Mouse (Mus musculus) adrenal gland, adult 2 months (tissue): ENCODE results near the gene Dcaf17. TPM values are rescaled to one million over a fixed set of nuclear protein-coding genes. Genes with fewer than 3 reads are reported as not detected.

Experiments
- DNase-seq: peaks from one replicate; pipeline ENCODE4 v3.0.0; 2021
- long read RNA-seq: library from polyadenylated mRNA; stranded (forward); transcript quantifications from one replicate; pipeline ENCODE4 v2.0.0, GENCODE M21; 2021
- polyA plus RNA-seq: library from polyadenylated mRNA; depleted of rRNA; stranded (reverse); fragments of >200 nt; gene quantifications from 2 replicates; pipeline ENCODE4 v1.2.3, GENCODE M21; 2012; rRNA removed
- total RNA-seq, 2 experiments: library from RNA; stranded (reverse); gene quantifications; 2 replicates each; pipeline ENCODE4 v1.2.3; 2021

The Dcaf17 gene
- total RNA-seq (10 to 100 TPM; 11.1 to 11.9 TPM), polyA plus RNA-seq (3.6 and 3.7 TPM in 2 replicates)
- long read RNA-seq, full-length matches to known transcripts, result 1 of 4 reads
- long read RNA-seq, partial matches to known transcripts, result 0 of 4 reads
- long read RNA-seq, other reads (novel, unspliced or antisense), result 3 of 4 reads

DNA sequence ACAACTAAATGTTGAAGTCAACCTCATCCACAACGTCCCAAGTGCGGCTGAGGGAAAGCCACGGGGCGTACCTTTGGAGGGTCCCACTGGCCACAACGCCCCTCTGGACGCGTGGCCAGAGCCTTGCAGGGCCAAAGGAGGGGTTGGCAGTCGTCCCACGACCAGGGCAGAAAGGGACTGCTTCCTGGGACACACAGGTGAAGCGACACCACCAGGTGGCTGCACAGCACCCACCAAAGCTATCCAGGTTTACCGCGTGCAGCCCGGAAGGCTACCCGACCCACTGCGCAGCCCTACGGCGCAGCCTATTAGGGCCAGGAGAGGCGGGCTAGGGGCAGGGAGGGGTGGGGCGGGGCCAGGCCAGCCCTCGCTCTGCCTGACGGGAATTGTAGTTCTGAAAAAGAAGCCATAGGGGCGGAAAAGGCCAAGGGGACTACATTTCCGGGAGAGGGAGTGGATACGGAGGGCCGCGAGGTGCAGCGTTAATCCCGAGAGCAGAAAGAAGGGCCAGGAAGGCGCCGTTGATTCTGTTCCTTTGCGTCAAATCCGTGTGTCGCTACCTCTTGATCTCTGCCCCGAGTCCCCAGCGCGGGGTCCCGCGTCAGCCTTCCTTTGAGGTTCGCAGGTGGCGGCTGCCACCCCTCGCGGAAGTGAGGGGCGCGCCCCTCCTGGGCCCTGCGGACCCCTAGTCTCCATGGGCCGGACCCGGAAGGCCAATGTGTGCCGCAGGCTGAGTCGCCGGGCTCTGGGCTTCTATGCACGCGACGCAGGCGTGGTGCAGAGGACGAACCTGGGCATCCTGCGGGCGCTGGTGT, at the start of gene Dcaf17, which contains the start of gene Mettl8:
Dcaf17 (plus strand) TSS at position 29 of the 815 bp plus-strand sequence.
Mettl8 (minus strand) TSS at position 284 of the 815 bp plus-strand sequence.
- peak; percentile 94 for DNase-seq

DNA sequence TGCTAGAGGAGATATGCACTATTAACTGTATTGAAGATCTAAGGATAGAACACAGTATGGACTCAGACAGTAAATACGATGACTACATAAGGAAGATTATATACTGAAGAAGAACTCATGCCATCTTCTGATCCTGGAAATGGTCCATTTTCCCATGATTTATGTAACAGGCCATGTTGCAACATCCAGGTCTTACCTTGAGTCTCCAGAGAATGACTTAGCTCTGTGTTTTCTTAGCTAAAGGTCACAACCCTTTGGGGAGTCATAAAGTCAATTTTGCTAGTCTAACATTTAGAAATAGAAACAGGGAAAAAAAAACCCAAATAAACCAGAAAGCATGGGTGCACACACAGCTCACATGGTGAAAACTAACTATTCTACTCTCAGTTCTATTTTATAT, 43.3 kb upstream of the Dcaf17 start:
- DNase-seq, result peak; percentile 57

DNA sequence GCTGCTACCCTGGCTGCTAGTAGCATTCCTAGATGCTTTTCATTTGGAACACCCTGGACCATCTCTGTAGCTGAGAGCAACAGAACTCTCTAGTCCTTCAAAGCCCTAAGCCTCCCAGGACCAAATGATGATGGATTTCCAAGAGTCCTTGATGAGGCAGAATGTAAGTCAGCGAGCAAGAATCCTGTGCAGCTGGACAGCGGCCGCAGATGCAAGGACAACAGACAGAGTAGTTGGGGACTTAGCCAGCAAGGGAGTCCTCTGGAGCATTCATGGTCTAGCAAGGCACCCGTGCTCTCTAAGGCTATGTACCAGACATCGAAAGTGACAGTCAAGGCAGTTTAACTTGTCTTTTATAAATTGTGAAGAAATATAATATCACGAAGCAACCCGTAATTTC, 41.6 kb upstream of the Dcaf17 start:
- DNase-seq, result peak; percentile 79

DNA sequence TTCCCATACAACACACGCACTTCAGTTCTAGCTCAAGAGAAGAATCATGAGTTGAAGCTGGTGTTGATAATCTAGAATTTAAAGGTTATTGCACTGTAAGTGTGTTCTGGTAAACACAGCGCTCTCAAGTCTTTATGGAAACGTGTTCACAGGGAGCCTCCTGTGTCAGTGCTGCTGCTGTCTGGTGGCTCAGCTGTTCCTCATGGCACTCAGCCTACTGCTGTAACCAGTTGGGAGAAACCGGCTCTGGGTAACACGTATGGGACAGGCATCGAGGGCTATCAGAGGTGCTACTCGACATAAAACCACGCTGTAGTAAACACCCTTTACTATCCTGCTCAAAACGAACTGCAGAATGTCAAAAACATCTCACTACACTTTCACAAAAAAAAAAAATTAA, 35.9 kb upstream of the Dcaf17 start:
- DNase-seq, result no peak

DNA sequence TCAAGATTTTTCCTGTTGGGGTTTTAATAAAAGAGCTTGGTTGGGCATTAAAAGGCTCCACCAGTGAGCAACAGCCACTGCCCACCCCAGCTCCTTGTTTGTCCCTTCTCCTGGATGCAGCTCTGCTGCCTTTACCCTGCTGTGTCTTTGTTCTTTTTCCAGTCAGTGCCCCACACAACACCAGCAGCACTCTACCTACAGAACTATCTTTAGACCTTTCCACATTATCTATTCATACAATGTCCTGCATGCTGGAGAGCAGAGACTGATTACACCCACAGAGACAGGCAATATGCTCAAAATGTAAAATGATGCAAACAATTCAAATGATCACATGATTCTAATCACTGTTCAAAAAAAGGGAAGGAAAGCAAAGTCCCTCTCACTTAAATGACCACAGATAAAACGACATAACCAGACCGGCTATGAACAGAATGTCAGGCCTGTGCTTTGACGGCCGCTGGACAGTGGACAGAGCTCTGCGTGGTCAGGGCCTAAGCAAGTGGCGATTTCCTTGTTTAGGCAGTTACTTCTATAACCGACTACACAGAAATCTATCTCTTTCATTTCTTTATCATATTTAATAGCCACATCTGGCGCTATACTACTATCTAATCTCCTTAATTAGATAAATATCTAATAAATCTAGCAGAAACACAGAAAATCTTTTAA, 35.3 kb upstream of the Dcaf17 start:
- DNase-seq, result no peak

DNA sequence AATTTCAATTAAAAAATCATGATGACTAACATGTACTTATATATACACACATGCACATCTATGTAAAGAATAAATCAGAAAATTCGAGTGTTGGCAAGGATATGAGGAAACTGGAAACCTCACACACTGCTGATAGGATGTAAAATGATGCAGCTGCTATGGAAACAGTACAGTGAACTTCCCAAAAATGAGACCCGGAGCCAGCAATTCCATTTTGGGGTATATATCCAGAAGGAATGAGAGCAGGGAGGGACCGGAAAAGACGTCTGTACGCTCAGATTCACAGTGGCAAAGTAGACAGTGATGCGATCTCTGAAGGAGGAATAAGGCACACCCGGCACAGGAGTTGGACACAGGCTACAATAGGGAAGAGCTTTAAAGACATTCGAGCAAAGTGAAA, 34.5 kb upstream of the Dcaf17 start:
- no peak for DNase-seq

DNA sequence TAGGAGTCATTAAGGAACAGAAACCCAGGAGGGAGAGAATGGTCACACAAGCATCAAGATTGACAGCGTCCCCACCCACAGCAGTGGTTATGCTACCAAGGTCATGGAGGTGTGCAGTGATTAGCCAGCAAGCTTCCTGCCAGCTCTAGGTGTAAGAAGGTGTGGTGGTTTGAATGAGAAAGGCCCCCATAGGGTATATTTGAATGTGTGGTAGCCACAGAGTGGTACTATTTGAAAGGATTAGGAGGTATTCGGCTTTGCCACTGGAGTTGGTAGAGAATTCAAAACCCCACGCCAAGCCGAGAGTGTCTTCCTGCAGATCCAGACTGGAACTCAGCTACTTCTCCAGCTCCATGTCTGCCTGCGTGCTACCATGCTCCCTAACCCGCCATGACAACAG, 32.1 kb upstream of the Dcaf17 start:
- no peak for DNase-seq

DNA sequence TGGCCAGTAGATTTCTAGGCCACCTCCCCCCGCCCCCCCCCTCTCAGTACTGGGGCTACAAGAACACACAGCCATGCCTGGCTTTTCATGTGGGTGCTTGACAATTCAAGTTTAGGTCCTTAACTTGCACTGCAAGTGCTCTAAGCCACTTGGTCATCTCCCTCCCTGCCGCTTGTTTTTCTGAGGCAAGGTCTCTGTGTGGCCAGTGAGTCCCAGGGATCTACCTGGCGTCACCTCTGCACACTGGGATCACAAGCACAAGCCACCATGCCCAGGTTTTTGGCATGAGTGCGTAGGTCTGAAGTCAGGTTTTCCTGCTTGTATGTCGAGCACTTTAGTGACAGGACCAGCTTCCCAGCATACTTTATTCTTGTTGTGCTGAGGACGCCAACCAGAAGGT, 31.1 kb upstream of the Dcaf17 start:
- DNase-seq, result no peak

DNA sequence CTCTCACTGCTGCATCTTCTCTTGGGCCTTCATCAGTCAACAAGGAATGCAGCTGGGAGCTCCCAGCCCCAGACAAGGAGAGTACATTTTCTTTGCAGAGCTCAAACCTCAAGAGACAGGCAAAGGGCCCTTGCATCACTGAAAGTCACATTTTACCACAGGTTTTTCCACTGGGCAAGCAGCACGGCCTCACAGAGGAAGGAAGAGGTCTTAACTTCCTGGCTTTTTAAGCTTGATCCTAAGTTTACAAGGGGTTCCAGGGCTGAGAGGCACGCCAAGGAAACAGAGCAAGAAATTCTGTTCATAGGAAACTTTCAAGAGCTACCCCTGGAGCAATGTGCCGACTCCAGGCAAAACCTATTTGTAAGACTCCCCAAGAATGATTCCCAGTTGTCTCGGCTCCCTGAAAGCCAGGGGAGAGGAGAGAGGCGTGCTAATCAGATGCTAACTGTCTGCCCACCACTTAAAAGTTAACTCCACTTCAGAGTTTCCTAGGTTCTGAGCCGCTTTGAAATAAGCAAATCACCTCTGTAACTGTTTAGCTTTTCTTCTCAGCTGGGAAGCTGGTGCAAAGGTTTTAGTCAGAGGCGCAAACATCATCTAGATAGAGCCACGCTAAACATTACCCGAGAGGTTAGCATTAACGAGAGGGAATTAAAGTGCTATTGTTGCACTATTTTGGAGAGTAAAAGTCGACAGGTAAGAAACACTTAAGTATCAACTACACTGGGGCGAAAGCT, 29.4 kb upstream of the Dcaf17 start:
- DNase-seq, result no peak

DNA sequence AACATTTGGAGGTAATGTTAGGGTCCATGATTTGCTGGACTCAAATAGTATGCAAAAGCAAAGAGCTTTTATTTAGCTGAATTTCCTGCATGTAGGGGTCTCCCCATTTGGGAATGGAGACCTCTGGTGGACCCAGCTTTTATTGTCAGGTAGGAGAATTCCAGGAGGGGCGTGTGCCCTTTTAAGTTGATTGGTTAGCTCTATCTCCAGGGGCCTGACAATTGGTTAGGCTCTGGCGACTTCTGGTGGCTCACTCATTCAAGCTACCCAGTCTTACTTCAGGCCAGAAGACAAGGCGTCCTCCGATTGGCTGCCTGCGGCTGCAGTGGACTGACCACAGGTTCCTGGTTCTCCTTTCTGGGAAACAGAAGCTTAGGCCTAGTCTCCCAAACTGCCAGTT, 28.3 kb upstream of the Dcaf17 start:
- DNase-seq, result no peak

DNA sequence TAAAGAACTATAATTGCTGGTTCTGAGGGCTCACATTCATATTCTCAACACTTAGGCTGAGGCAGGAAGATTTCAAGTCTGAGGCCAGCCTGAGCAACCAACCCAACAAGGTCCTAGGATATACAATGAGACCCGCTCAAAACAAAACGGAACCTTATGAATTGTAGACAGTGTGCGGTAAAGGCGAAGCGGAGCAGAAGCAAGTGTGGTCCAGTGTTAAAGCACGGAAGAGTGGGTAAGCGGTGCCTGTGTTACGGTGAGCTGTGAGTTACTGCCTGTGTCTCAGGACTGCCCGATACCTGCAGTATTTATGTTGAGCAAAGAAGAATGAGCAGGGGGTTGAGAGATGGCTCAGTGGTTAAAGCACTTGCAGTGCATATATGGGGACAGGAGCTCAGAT, 27.5 kb upstream of the Dcaf17 start:
- no peak for DNase-seq

DNA sequence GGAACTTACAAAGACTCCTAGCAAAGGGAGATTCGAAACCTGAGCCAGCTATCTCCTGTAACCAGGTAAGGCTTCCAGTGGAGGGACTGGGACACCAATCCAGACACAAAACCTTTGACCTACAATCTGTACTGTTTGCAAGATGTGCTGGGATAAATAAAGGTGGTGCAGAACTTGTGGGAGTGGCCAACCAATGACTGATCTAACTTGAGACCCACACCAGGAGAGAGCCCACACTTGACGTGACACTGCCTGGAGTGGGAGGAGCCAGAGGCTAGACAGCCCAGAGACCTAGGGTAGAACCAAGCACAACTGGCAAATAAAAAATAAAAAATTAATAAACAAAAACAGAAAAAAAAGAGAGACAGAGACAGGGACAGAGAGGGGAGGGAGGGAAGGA, 24.5 kb upstream of the Dcaf17 start:
- DNase-seq, result no peak

DNA sequence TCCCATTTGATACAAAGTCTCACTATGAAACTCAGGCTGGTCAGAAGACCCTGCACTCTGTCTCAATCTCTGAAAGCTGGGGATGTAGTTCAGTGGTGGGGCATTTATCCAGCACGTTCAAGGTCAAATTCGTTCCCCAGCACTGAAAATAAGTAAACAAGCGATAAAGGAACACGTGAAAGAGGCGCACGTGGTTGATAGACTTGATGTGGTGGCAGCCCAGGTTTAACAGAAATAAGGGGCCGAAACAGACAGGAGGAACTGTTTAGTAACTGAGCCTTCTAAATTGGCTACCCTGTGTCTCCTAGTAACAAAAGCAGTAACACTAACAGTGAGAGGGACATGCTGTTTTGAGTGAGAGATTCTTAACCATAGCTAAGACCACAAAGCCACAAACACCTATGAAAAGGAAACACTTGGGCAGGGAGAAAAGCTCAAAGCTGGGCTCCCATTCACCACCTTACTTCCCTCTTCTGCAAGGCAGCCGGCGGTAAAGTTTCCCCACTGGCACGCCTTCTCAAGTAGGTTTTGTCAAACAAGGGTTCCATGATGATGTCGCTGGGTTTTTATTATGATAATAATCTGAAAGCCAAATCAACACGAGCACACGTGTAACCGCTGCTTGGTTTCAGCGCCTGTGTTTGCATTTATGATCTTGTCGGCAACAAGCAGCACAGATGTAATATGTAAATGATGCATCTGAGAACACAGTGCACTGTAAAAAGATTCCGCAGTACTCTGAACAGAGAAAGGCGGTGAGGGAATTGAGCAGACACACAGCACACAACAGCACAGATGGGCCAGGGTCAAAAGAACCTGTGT, 22.9 kb upstream of the Dcaf17 start:
- DNase-seq, result no peak

DNA sequence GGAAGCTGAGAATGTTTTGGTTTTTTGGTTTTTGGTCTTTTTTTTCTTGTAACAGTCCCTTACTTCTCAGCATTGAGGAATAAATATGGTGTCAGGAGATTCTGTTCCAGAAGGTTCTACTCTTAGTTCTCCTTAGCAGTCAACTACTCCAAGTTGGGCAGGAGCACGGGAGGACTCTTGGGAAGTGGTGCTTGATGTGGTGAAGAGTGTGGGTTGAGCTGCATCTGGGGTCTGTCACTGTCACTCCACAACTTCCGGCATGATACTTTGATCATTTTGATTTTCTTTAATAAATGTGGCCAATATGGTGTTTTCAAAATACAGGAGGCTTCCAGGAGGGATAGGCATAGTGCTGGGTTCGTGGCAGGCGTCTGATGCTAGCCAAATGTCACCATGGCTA, 22.1 kb upstream of the Dcaf17 start:
- DNase-seq, result no peak

DNA sequence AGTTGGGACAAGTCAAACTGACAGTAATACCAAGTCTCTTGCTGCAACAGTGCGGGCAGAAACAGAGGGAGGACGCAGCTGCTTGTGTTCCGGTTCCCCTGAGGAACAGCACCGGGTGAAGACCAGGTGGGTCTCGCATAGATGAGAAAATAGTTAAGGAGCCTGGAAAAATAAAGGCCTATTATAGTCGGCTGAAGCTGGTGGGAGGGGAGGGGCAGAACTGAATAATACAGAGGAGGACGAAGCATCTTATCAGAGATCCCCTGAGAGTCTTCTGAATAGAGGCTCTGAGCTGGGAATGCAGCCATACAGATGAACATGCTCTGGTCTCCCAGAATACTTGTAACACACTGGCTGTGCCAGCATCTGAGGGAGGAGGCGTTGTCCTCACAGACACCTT, 21.1 kb upstream of the Dcaf17 start:
- no peak for DNase-seq

DNA sequence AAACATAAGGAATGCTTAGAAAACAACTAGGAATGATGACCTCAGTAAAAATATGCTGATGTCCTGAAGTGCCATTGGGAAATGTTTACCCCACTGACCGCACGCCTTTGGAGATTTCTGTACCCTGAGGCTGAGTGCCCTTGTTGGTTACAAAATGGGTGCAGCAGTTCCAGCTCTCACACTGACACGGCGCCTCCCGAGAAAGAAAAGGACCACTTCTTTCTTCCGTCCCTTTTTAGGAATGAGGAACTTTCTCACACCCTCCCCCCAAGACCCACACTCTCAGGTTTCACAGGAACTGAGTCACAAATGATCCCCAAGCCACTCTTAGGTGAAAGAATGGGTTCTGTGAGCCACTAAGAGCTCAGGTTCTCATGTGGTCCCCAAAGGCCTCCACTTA, 17.7 kb upstream of the Dcaf17 start:
- no peak for DNase-seq

DNA sequence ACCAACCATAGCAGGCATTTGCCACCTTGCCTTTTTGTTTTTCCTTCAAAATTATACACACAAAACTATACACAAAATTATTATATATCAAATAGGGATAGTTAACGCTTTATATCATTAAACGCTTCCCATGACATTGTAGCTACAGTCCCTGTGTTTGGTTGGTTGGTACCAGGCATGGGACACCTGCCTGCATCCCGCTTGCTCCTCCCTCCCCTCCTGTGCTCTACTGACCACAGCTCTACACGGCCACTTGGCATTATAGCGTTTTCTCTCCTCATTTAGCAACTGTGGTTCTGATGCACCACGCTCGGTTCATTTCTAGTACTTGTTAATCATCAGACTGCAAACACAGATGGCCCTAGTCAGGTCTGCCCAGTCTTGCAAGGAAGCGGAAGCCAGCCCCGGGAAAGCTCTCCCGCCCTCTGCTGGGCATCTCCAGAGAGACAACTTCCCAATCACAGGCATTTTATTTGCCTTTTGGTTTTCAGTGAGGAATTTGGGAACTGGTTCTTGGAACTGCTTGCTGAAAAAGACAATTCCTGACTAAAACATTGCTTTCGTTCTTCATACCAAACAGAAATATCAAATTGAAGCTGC, 15.5 kb upstream of the Dcaf17 start:
- peak; percentile 84 for DNase-seq

DNA sequence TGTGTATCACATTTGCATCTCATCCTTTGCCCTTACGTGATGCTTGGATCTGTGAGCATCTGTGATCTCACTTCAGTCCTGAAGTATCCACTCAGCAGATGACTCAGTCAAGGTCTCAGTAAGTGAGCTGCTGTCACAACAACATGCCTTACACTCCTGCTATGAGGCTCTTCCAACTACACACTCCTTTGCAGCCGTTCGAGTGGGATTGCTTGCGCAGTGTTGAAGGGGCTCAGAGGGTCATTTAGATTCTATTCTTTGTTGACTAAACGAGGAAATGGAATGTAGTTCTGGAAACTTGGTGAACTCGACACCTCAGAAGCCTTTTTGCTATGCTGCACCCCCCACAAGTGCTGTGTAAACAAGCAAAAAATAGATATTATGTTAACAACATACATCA, 9.0 kb upstream of the Dcaf17 start:
- DNase-seq, result no peak

DNA sequence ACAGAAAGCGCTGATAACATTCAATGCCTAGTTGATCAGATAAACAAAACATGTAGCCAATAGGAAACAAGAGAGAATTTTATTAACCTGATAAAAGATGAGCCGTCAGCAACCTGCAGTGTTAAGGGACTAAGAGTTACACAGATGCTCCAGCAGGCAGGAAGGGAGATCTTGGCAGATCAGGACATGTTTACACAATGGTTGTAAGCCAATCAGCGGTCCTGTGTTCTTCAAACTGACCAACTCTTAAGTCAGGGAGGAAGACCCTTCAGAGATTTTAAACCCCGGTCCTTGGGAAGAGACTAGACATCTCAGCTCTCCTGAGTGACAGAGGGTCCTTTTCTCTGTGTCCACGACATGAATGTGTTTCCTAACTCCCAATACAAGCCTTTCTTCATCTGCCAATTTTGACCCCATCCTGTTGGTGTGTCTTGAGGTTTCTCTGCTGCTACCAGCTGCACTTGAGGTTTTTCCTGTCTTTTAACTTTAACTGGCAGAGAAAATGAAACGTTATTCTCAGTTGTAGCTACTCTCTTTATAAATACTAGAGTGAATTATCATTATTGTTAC, 8.3 kb upstream of the Dcaf17 start:
- no peak for DNase-seq

DNA sequence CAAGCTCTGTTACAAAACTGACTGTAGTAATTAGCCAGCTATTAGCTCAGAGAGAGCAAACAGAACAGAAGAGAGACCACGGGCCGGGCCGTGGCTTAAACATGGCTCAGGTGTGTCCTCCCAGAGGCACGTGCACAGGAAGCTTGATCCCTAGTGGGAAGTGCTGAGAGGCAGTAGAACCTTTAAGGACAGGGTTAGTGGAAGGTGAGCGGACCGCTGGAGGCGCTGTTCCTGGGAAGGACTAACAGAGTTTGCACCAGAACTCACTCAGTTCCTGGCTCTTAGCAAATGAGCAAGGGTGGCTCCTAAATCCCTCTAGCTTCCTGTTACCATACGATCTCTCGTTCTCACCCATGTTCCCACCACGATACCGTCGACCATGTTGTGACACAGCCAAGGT, 6.2 kb upstream of the Dcaf17 start:
- no peak for DNase-seq

DNA sequence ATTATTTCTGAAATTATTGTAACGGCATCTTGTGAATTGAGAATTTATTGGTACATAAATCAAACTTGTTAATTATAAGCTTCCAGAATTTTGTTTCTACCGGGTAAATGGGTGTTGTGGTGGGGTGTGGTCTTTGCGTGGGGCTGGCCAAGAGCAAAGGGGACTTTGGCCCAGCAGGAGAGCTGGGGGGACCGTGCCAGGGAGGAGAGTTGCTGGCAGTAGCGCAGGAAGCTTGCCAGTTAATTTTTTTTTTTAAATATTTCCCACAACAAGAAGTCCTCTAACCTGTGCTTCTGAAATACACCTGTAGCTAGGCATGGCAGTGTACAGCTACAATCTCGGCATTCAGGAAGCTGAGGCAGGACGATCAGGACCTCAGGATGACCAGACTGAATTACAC, 4.6 kb upstream of the Dcaf17 start:
- DNase-seq, result no peak
